8 mouse cellular contexts compared by ENCODE assay signal in the genomic region with DNA sequence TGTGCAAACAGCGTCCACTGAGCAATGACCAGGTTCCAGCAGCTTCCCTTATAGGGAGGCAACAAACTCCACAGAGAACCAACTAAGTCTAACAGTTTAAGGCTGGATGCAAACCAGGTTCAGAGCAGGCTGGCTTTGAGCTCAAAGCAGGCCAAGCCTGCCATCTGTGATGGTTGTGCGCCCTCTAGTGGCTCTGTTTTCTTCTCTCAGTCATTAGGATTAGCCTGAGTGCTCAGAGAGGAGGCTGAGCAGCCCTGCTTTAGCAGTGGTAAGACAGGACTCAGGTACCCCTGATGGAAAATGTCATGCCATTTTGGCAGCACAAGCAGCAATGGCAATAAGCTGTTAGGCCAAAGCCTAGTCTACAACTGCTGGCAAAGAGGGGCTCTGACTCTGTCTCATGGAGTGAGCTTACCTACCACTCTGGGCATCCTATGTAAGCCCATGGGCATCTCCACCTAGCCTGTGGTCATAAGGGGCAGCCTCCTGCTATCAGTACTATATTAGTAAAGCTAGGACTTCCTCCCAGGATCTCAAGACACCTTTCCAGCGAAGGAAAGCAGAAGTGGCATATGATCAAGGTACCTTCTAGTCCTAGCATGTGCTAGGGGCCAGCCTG. TPM values are rescaled to one million over a fixed set of nuclear protein-coding genes. Genes with fewer than 3 reads are reported as not detected.
DNase-seq lines count a peak whose midpoint lies in the region; ATAC-seq and TF ChIP-seq lines count a peak whose summit lies in the region.

No protein-coding gene starts in this region.

- H3K27me3 ChIP-seq in forebrain, embryonic 10.5 days (ENCODE audit: poor library complexity, severe bottlenecking): no peaks in the 10 kb centered on the region
- H3K27me3 ChIP-seq in heart, postnatal 0 days (ENCODE audit: control insufficient read depth, insufficient read depth, low read length): no peaks in the 10 kb centered on the region
- H3K27me3 ChIP-seq in liver, embryonic 13.5 days: no peaks in the 10 kb centered on the region
- H3K27me3 ChIP-seq in neural tube, embryonic 11.5 days (ENCODE audit: control insufficient read depth, insufficient read depth, low read length): no peaks in the 10 kb centered on the region
- no peaks in the 10 kb centered on the region for H3K27me3 ChIP-seq in stomach, embryonic 15.5 days (replicated peaks)

- peak overlapping the region; percentile 54; the same call in 1 of the 2 replicates for H3K27ac ChIP-seq in forebrain, embryonic 10.5 days
- H3K27ac ChIP-seq in heart, postnatal 0 days (ENCODE audit: low read depth): no peak overlapping the region
- H3K27ac ChIP-seq in liver, embryonic 13.5 days: no peak overlapping the region
- H3K27ac ChIP-seq in neural tube, embryonic 11.5 days (ENCODE audit: low read depth, low read length): no peak overlapping the region
- H3K27ac ChIP-seq in stomach, embryonic 15.5 days: no peak overlapping the region

- 28% methylated on average over 3 of the region's 3 CpGs for WGBS in forebrain, embryonic 10.5 days
- 33% methylated on average over 3 of the region's 3 CpGs for whole genome bisulfite sequencing in heart, postnatal 0 days
- WGBS in liver, embryonic 13.5 days (ENCODE audit: insufficient replicate concordance): 18% methylated on average over 3 of the region's 3 CpGs
- WGBS in neural tube, embryonic 11.5 days: 28% methylated on average over 3 of the region's 3 CpGs
- 27% methylated on average over 3 of the region's 3 CpGs for WGBS in stomach, embryonic 15.5 days

- H3K9ac ChIP-seq in heart, postnatal 0 days (replicated peaks; ENCODE audit: low read depth, low read length): no peak overlapping the region
- no peak overlapping the region for H3K9ac ChIP-seq in liver, embryonic 13.5 days
- H3K9ac ChIP-seq in neural tube, embryonic 11.5 days (ENCODE audit: low read length): no peak overlapping the region
- H3K9ac ChIP-seq in stomach, embryonic 15.5 days: no peak overlapping the region

- no peak overlapping the region for H3K4me2 ChIP-seq in heart, postnatal 0 days (ENCODE audit: low read depth, low read length)
- no peak overlapping the region for H3K4me2 ChIP-seq in liver, embryonic 13.5 days
- no peak overlapping the region for H3K4me2 ChIP-seq in neural tube, embryonic 11.5 days (ENCODE audit: low read depth)
- H3K4me2 ChIP-seq in stomach, embryonic 15.5 days: no peak overlapping the region

- TF ChIP-seq EP300 in heart, postnatal 0 days (IDR thresholded peaks at IDR 0.05; ENCODE audit: low read depth): no peak

- TF ChIP-seq CTCF in heart, postnatal 0 days (IDR thresholded peaks at IDR 0.05; ENCODE audit: low read depth): peak; percentile 94

- DNase-seq in CD8-positive naive resting alpha-beta T cell, adult 2 months (ENCODE audit: low read depth in 2 of 2, low spot score in 2 of 2): peak; percentile 74 to 80
- peak; percentile 71 for DNase-seq in c-Kit-negative CD71-positive TER-119-positive erythroid progenitor cells, embryonic 14.5 days (ENCODE audit: low read depth, low spot score)
- DNase-seq in forebrain, embryonic 10.5 days (ENCODE audit: extremely low spot score, low spot score): peak; percentile 83
- peak; percentile 81 for DNase-seq in heart, postnatal 0 days (ENCODE audit: low spot score)
- peak; percentile 88 to 97 for DNase-seq in kidney, postnatal 25 days
- peak; percentile 68 for DNase-seq in liver, embryonic 13.5 days
- peak; percentile 86 for DNase-seq in neural tube, embryonic 11.5 days (ENCODE audit: low spot score)

- no peak overlapping the region for H3K4me3 ChIP-seq in forebrain, embryonic 10.5 days
- no peak overlapping the region for H3K4me3 ChIP-seq in heart, postnatal 0 days (ENCODE audit: low read depth, low read length)
- H3K4me3 ChIP-seq in liver, embryonic 13.5 days (replicated peaks): no peak overlapping the region
- H3K4me3 ChIP-seq in neural tube, embryonic 11.5 days (ENCODE audit: low read depth, low read length): no peak overlapping the region
- no peak overlapping the region for H3K4me3 ChIP-seq in stomach, embryonic 15.5 days (replicated peaks)

- ATAC-seq in heart, postnatal 0 days (ENCODE audit: insufficient read depth, low read depth): peak; percentile 90
- peak; percentile 77 for ATAC-seq in liver, embryonic 13.5 days (ENCODE audit: low read depth)
- no peak for ATAC-seq in neural tube, embryonic 11.5 days (ENCODE audit: insufficient read depth, low FRiP score, low TSS enrichment)
- peak; percentile 79 for ATAC-seq in stomach, embryonic 15.5 days (ENCODE audit: insufficient read depth, low FRiP score, low read depth)

- no peaks in the 10 kb centered on the region for H3K4me1 ChIP-seq in forebrain, embryonic 10.5 days
- no peaks in the 10 kb centered on the region for H3K4me1 ChIP-seq in heart, postnatal 0 days (ENCODE audit: control insufficient read depth, insufficient read depth)
- H3K4me1 ChIP-seq in liver, embryonic 13.5 days (replicated peaks): no peaks in the 10 kb centered on the region; the same call in 1 of the 2 replicates
- H3K4me1 ChIP-seq in neural tube, embryonic 11.5 days (ENCODE audit: control insufficient read depth, insufficient read depth, low read length): no peaks in the 10 kb centered on the region
- no peaks in the 10 kb centered on the region for H3K4me1 ChIP-seq in stomach, embryonic 15.5 days

- H3K9me3 ChIP-seq in forebrain, embryonic 10.5 days: no peaks in the 10 kb centered on the region
- H3K9me3 ChIP-seq in heart, postnatal 0 days (replicated peaks; ENCODE audit: control insufficient read depth, low read length): no peaks in the 10 kb centered on the region
- H3K9me3 ChIP-seq in liver, embryonic 13.5 days (replicated peaks): no peaks in the 10 kb centered on the region
- no peaks in the 10 kb centered on the region for H3K9me3 ChIP-seq in neural tube, embryonic 11.5 days (ENCODE audit: control insufficient read depth, low read length)
- H3K9me3 ChIP-seq in stomach, embryonic 15.5 days: no peaks in the 10 kb centered on the region

- H3K36me3 ChIP-seq in forebrain, embryonic 10.5 days (replicated peaks): peaks cover 55% of the 10 kb centered on the region
- peaks cover 43% of the 10 kb centered on the region for H3K36me3 ChIP-seq in heart, postnatal 0 days (replicated peaks; ENCODE audit: control insufficient read depth, insufficient read depth, low read length)
- H3K36me3 ChIP-seq in liver, embryonic 13.5 days: peaks cover 33% of the 10 kb centered on the region
- H3K36me3 ChIP-seq in neural tube, embryonic 11.5 days (ENCODE audit: control insufficient read depth, insufficient read depth, low read length): peaks cover 3% of the 10 kb centered on the region; the same call in 1 of the 2 replicates
- peaks cover 5% of the 10 kb centered on the region; the same call in 1 of the 2 replicates for H3K36me3 ChIP-seq in stomach, embryonic 15.5 days

RNA-seq across cellular contexts. Expression of gene Coro7, which starts 12.3 kb away (rescaled TPM):
- polyA plus RNA-seq in forebrain, embryonic 10.5 days (2016; fragmentation: Nextera tagmentation; extraction: Ambion mirVana): 17.6 and 19.1 TPM in 2 replicates
- total RNA-seq in heart, postnatal 0 days (2014; rRNA removed; ENCODE audit: low replicate concordance): 17.2 and 17.8 TPM in 2 replicates
- 8.0 and 9.9 TPM in 2 replicates for polyA plus RNA-seq in heart, postnatal 0 days (2015; fragmentation: Nextera tagmentation; extraction: Ambion mirVana)
- polyA plus RNA-seq in liver, embryonic 13.5 days (2015; fragmentation: Nextera tagmentation; extraction: Ambion mirVana): 7.0 and 9.9 TPM in 2 replicates
- polyA plus RNA-seq in neural tube, embryonic 11.5 days (2014; fragmentation: Nextera tagmentation; extraction: Ambion mirVana): 18.7 and 24.8 TPM in 2 replicates
- 16.3 and 20.8 TPM in 2 replicates for polyA plus RNA-seq in stomach, embryonic 15.5 days (2015; fragmentation: Nextera tagmentation; extraction: Ambion mirVana)

RNA-seq across cellular contexts. Expression of gene Dnaja3, which starts 27.5 kb away (rescaled TPM):
- 63.7 and 66.3 TPM in 2 replicates for polyA plus RNA-seq in forebrain, embryonic 10.5 days (2016; fragmentation: Nextera tagmentation; extraction: Ambion mirVana)
- 99.6 and 102 TPM in 2 replicates for total RNA-seq in heart, postnatal 0 days (2014; rRNA removed; ENCODE audit: low replicate concordance)
- polyA plus RNA-seq in heart, postnatal 0 days (2015; fragmentation: Nextera tagmentation; extraction: Ambion mirVana): 99.5 and 103 TPM in 2 replicates
- polyA plus RNA-seq in liver, embryonic 13.5 days (2015; fragmentation: Nextera tagmentation; extraction: Ambion mirVana): 51.8 and 62.5 TPM in 2 replicates
- polyA plus RNA-seq in neural tube, embryonic 11.5 days (2014; fragmentation: Nextera tagmentation; extraction: Ambion mirVana): 54.2 and 56.6 TPM in 2 replicates
- polyA plus RNA-seq in stomach, embryonic 15.5 days (2015; fragmentation: Nextera tagmentation; extraction: Ambion mirVana): 68.4 and 77.6 TPM in 2 replicates

RNA-seq across cellular contexts. Expression of gene Vasn, which starts 27.6 kb away (rescaled TPM):
- polyA plus RNA-seq in forebrain, embryonic 10.5 days (2016; fragmentation: Nextera tagmentation; extraction: Ambion mirVana): 9.2 and 9.3 TPM in 2 replicates
- 38.7 and 64.8 TPM in 2 replicates for total RNA-seq in heart, postnatal 0 days (2014; rRNA removed; ENCODE audit: low replicate concordance)
- polyA plus RNA-seq in heart, postnatal 0 days (2015; fragmentation: Nextera tagmentation; extraction: Ambion mirVana): 8.1 and 9.3 TPM in 2 replicates
- polyA plus RNA-seq in liver, embryonic 13.5 days (2015; fragmentation: Nextera tagmentation; extraction: Ambion mirVana): 2.9 TPM in 2 replicates
- 10.5 and 11.1 TPM in 2 replicates for polyA plus RNA-seq in neural tube, embryonic 11.5 days (2014; fragmentation: Nextera tagmentation; extraction: Ambion mirVana)
- polyA plus RNA-seq in stomach, embryonic 15.5 days (2015; fragmentation: Nextera tagmentation; extraction: Ambion mirVana): 17.2 and 17.3 TPM in 2 replicates

RNA-seq across cellular contexts. Expression of gene Pam16, which starts 42.5 kb away (rescaled TPM):
- polyA plus RNA-seq in forebrain, embryonic 10.5 days (2016; fragmentation: Nextera tagmentation; extraction: Ambion mirVana): 93.5 and 94.7 TPM in 2 replicates
- 23.9 and 74.9 TPM in 2 replicates for total RNA-seq in heart, postnatal 0 days (2014; rRNA removed; ENCODE audit: low replicate concordance)
- polyA plus RNA-seq in heart, postnatal 0 days (2015; fragmentation: Nextera tagmentation; extraction: Ambion mirVana): 172 and 184 TPM in 2 replicates
- 67.5 and 74.1 TPM in 2 replicates for polyA plus RNA-seq in liver, embryonic 13.5 days (2015; fragmentation: Nextera tagmentation; extraction: Ambion mirVana)
- 94.3 and 108 TPM in 2 replicates for polyA plus RNA-seq in neural tube, embryonic 11.5 days (2014; fragmentation: Nextera tagmentation; extraction: Ambion mirVana)
- 46.5 and 75.7 TPM in 2 replicates for polyA plus RNA-seq in stomach, embryonic 15.5 days (2015; fragmentation: Nextera tagmentation; extraction: Ambion mirVana)

RNA-seq across cellular contexts. Expression of gene Nmral1, which starts 51.9 kb away (rescaled TPM):
- 243 and 248 TPM in 2 replicates for polyA plus RNA-seq in forebrain, embryonic 10.5 days (2016; fragmentation: Nextera tagmentation; extraction: Ambion mirVana)
- 12.4 and 21.1 TPM in 2 replicates for total RNA-seq in heart, postnatal 0 days (2014; rRNA removed; ENCODE audit: low replicate concordance)
- 8.6 and 9.8 TPM in 2 replicates for polyA plus RNA-seq in heart, postnatal 0 days (2015; fragmentation: Nextera tagmentation; extraction: Ambion mirVana)
- 48.0 and 48.2 TPM in 2 replicates for polyA plus RNA-seq in liver, embryonic 13.5 days (2015; fragmentation: Nextera tagmentation; extraction: Ambion mirVana)
- polyA plus RNA-seq in neural tube, embryonic 11.5 days (2014; fragmentation: Nextera tagmentation; extraction: Ambion mirVana): 156 and 159 TPM in 2 replicates
- polyA plus RNA-seq in stomach, embryonic 15.5 days (2015; fragmentation: Nextera tagmentation; extraction: Ambion mirVana): 52.6 and 63.4 TPM in 2 replicates
